Mouse (Mus musculus) heart, postnatal 14 days (tissue): Measurements from ENCODE around the gene Cep295nl. TPM values are rescaled to one million over a fixed set of nuclear protein-coding genes. Genes with fewer than 3 reads are reported as not detected.
"Not testable (repeated sequence)": the region's sequence is repeated elsewhere in the genome, so short reads cannot be mapped to it uniquely, and the experiment has no call there.

Experiments used
- DNase-seq, 2 experiments: peaks; one replicate each; pipeline ENCODE4 v3.0.0; 2021 to 2022
- intact Hi-C: fragments of 180-260 bp; cut with DNase I; formaldehyde crosslinking; loops from one replicate; pipeline ENCODE4 v1.15.1; 2025
- long read RNA-seq, 2 experiments: library from polyadenylated mRNA; stranded (forward); transcript quantifications; one replicate each; pipeline ENCODE4 v2.0.0; 2021
- total RNA-seq, 2 experiments: library from RNA; stranded (reverse); gene quantifications; 2 replicates each; pipeline ENCODE4 v1.2.3; 2021

Gene Cep295nl
- total RNA-seq: 1 to 10 TPM in 1 of 2 experiments, under 1 TPM in 1; 1.00 to 2.0 TPM
- long read RNA-seq, experiment 1: 0 reads
- long read RNA-seq, experiment 2: 0 reads

DNA sequence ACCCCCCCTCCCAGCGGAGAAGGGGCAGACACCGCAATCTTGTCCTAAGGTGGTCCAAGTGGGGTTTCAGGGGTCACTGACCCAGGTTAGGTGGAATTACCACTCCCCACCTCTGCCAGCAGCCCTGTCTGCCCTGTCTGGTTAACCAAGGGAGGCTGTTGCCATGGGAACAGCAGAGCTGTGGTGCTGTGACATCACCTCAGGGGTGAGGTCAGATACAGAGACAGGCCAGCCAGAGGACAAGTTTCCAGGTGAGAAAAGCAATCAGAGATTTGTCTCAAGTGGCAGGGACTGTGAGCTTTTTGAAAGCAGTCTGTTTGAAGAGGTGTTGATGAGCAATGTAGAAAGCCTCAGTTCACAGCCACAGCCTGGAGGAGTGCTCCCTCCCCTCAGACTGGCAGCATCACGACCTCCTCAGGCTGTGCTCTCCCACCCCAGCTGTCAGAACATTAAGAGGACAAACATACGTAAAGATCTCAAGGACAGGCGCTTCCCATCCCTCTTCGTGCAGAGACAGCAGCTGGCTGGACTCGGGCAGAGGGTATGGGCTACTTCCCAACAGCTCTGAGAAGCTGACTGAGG lies at the start of gene Cep295nl:
TSS of gene Cep295nl (minus strand) at position 101 of the 582 bp plus-strand sequence.
- DNase-seq: no peak
- intact Hi-C loops: no loop called here

- DNase-seq, intact Hi-C loops: not testable (repeated sequence)
Measured at GRCm38 (mm10) chr11:118387816-118388215, 45.5 kb upstream of the Cep295nl start.

DNA sequence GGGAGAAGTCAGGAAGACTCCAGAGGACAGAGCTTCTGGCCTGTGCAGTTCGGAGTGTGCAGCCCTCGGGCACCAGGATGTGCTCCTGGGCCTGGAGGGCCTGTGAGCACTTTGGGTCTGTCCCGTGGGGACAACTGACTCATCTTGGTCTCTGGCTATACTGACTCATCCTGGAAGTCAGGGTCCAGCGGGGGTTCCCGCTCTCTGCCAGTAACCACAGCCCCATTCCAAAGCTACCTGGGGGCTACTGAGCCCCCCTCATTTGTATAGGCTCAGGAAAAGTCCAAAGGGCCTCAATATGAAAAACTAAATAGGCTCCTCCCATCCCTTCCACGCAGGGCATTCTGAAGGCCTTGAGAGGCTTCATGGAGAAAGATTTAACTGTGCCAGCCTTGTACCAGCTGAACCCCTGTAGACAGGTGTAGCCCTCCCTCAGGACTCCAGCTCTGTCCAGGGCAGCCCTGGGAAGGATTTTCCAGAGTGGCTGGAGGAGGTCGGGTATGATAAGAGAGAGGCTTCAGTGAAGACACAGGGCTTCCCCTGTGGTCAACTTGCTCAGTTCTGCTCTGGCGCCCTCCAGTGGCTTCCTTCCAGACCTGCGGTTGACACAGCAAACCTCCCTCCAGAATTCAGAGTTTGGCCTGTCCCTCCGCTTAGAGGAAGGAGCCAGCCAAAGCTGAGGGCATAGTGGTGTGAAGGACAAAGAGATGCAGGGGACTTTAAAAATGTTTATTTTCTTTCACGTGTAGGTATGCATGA lies 37.1 kb upstream of the Cep295nl start:
- DNase-seq: peak; percentile 91 to 94
- intact Hi-C loops: loop anchor here (1.0 to 5.0 kb wide), 2 partner anchors 62 to 297 kb away; no protein-coding TSS in a partner anchor

- DNase-seq: no peak
- intact Hi-C loops: loop anchor here (1.0 to 5.0 kb wide), 2 partner anchors 61 to 296 kb away; no protein-coding TSS in a partner anchor
Measured at GRCm38 (mm10) chr11:118378656-118379055, 36.4 kb upstream of the Cep295nl start.

DNA sequence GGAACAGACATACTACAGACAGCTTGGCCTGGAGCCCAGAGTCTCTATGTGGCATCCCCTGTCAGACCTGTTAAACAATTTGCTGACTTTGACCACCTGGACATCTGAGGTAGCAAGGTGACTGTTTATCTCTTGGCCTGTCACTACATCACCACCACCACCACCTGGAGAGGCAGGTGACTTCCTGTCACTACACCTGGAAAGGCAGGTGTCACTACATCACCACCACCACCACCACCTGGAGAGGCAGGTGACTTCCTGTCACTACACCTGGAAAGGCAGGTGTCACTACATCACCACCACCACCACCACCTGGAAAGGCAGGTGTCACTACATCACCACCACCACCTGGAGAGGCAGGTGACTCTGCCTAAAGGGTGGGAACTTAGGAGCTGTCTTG lies 34.0 kb upstream of the Cep295nl start:
- not testable (repeated sequence) for DNase-seq
- intact Hi-C loops: loop anchor here (5.0 kb wide), 1 partner anchor 294 kb away; no protein-coding TSS in a partner anchor

GRCm38 (mm10) chr11:118375881-118376280 lies 33.6 kb upstream of the Cep295nl start:
- DNase-seq: peak in 1 of 2 experiments; percentile 40
- intact Hi-C loops: loop anchor here (5.0 kb wide), 1 partner anchor 294 kb away; no protein-coding TSS in a partner anchor

DNA sequence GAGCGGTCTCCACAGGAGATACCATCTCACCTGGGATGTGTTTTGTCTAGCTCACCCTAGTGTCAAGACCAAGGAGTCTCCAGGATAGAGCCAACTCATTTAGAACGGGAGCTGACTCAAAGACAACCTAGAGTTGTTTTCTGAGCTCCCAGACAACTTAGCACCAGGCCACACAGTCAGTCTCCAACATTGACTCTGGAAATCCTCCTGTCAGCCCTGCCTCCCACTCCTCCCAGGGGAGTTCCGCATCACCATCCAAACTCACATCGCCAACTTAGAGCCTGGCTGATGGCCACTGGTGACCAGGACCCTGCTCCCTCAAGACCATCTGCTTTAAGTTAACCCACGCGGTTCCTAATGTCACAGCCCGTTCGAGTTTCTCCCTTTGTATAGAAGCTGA lies 33.2 kb upstream of the Cep295nl start:
- intact Hi-C loops: loop anchor here (5.0 kb wide), 1 partner anchor 293 kb away; no protein-coding TSS in a partner anchor
- no peak for DNase-seq

- intact Hi-C loops: loop anchor here (5.0 kb wide), 1 partner anchor 293 kb away; no protein-coding TSS in a partner anchor
- no peak for DNase-seq
Measured at GRCm38 (mm10) chr11:118375006-118375405, 32.7 kb upstream of the Cep295nl start.

DNA sequence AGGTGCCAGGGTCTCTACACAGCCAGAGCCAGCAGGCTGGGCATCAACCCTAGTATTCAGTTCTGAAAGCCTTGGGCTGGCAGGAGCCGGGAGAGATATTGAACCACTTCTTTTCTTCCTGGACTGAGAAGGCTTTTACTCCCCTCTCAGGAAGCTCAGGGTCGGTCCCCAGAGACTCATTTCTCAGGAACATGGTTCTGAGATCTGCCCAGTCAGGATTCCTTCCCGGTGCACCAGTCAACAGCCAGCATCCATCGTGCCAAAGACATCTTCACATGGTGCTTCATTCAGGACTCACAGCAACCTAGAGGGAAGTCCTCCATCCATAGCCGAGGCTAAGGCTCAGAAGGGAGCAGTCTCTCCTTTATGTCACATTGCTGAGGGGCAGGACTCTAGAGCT lies 32.2 kb upstream of the Cep295nl start:
- intact Hi-C loops: no loop called here
- no peak for DNase-seq

DNA sequence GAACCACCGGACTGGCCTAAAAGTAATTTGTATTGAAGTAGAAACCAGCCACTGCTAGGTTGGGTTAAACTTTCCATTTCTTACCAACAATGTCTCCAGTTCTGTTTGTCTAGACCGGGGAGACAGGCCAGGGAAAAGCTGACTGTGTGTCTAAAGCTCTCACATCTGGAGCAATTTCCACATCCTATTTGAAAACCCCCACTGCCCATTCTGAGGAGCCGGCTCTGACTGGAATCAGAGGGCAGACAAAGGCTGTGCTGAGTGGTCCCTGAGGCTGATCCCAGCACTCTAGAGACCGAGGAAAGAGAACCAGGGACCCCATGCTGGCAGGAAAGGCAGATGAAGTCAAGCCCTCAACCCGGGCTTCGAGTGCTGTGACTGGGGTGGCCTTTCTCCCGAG lies 30.3 kb upstream of the Cep295nl start:
- DNase-seq: no peak
- intact Hi-C loops: no loop called here

DNA sequence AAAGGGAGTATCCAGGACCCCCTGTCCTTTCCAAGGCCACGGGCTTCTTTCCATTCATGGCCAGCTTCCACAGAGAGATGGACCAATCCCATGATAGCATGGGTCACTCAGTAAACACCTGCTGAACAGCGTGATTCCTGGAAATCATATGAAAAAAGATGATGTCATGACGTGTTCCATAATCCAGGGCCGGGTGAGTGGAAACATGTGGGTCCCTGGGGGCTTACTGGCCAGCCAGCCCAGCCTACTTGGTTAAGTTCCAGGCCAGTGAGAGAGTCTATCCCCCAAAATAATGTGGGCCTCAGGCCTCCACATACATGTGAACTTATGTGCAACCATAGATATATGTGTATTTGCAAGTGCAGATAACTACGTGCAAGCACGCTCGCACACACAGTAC lies 29.6 kb upstream of the Cep295nl start:
- DNase-seq: peak in 1 of 2 experiments; percentile 34
- intact Hi-C loops: no loop called here

- no peak for DNase-seq
- intact Hi-C loops: no loop called here
Measured at GRCm38 (mm10) chr11:118369657-118370056, 27.4 kb upstream of the Cep295nl start.

- intact Hi-C loops: no loop called here
- DNase-seq: no peak
Measured at GRCm38 (mm10) chr11:118369251-118369650, 27.0 kb upstream of the Cep295nl start.

GRCm38 (mm10) chr11:118368330-118368729 lies 26.0 kb upstream of the Cep295nl start:
- intact Hi-C loops: no loop called here

DNA sequence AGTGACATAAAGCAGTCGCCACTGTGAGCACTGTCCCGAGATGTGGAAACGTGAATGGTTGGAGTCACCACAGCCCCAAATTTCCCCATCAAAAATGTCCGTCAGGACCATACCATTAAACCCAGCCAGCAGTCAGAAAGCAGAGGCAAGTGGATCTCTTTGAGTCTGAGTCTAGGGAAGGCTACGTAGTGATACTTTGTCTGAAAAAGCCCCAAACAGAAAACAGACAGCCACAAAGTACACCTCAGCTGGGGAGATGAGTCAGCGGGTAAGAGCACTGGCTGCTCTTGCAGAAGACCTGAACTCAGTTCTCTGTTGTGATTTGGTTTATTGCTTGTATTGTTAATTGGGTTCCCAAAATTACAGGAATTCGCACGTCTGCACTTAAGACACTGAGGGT lies 24.3 kb upstream of the Cep295nl start:
- DNase-seq: peak; percentile 0 to 1

More at GRCm38 (mm10) chr11:118368330-118368729, 26.0 kb upstream of the Cep295nl start:
- DNase-seq: peak in 1 of 2 experiments; percentile 36

DNA sequence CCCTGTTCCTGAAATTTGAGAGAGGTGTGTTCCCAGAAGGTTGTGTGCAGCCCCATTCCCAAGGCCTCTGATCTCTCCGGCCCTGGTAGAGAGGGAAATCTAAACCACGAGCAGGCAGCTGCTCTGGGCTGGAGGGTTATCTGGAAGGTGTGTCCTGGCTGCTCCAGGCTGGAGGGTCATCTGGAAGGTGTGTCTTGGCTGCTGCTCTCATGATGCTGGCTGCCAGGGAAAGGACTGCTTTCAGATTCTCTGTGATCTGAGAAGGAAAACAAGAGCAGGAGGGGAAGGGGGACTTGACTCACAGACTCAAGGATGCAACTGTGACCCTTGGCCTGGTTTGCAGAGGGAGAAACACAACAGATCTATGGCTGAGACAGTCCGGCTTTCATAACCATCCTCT lies 23.8 kb upstream of the Cep295nl start:
- DNase-seq: peak; percentile 13 to 17
- intact Hi-C loops: no loop called here

More for the DNA sequence above, 24.3 kb upstream of the Cep295nl start:
- intact Hi-C loops: no loop called here

DNA sequence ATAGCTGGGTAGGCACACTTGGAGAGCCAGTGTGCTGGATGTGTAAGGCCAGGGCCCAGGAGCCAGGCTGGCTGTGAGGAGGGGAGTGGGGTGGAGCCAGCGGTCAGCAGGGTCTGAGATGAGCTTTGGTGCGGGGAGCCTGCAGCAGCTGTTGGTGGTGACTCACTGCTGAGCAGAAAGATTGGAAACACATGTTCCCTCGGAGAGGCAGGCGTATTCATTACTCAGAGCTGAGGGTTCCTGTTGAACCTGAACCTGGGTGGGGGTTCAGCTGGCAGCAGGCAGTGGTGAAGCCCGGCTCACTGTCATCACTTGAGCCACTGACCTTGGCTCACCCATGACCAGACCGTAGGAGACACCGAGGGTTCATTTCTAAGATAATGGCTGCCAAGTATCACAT lies 22.9 kb upstream of the Cep295nl start:
- DNase-seq: peak; percentile 60 to 62

DNA sequence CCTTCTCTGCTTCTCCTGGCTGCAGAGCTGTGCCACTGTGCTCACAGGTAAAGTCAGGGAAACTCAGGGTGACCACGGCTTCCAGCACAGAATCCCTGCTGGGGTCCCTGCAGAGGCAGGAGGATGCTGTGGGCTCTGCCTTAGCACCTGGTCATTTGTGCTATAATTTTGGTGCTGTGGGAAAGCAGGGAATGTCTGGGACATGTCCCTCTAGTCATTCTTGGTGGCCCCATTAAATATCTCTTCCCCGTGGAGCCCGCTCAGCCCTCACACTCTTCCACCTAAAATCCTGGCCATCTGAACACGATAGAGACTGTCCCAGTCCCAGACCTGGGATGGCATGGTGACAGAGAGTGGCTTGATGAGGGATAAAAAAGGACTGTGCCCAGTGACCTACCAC lies 21.7 kb upstream of the Cep295nl start:
- intact Hi-C loops: no loop called here
- DNase-seq: no peak

More for the DNA sequence above, 22.9 kb upstream of the Cep295nl start:
- intact Hi-C loops: no loop called here

- intact Hi-C loops: no loop called here
- peak; percentile 64 to 65 for DNase-seq
Measured at GRCm38 (mm10) chr11:118362971-118363518, 20.7 kb upstream of the Cep295nl start.

DNA sequence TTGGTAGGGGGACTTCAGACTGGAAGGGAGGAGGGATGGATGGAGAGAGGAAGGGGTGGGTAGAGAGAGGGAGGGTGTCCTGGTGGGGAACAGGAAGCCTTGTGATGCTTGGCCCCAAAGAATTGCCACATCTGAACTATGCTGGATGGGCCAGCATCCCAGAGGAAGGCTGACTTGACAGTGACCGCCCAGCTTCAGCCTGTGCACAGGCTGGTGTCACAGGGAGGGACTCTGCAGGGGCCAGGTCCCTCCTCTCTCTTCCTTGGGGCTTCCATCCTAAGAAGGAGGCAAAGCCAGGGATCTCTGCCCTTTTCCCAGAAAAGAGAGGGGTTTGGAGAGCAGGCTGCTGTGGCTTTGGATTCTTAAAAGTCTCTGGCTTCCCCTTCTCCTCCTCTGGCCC lies 20.2 kb upstream of the Cep295nl start:
- DNase-seq: peak; percentile 45 to 46
- intact Hi-C loops: no loop called here

DNA sequence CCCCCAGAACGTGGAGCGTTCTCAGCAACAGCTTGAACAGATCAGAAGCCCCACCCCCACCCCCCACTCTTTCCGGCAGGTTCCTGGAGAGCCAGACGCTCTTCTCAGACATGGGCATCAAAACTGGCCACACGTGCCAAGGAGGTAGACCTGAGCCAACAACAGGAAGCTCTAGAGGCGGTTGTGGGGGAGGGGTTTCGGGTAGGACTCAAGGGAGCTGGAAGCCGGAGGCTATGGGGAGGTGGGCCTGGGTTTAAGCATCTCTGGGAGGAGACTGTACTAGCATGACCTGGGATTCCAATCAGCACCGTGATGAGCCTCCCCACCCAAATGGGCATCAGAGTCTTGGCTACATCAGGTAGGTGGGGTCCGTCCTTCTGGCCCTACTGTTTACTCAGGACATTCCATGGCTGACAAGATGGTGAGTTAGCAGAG lies 18.6 kb upstream of the Cep295nl start:
- intact Hi-C loops: no loop called here
- DNase-seq: peak in 1 of 2 experiments; percentile 51
